10 mouse cellular contexts compared by ENCODE assay signal in the genomic region with DNA sequence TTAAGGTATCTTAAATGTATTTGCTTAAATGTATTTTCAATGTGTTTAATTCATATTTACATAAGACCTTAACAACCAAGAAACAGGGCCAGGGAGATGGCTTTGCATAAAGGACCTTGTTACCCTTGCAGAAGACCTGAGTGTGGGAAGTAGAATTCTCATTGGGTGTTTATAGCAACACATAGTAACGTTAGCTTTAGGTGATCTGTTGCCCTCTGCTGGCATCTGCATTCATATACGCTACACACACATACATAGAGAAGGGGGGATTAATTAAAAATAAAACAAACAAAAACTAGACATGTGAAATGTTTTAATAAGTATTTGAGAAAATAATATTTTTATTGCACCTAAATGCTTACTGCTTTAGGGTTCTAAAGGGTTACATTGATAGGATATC.
DNase-seq lines count a peak whose midpoint lies in the region; ATAC-seq and TF ChIP-seq lines count a peak whose summit lies in the region.
"Had no signal": no experiment of that assay in that cellular context is flagged by ENCODE, and none has a peak within 500 bp of the region (broad histone marks: within the 10 kb centered on the region; RNA-seq: fewer than 3 reads in every experiment).

No protein-coding gene starts in this region.

- no peak for TF ChIP-seq POLR2A in cerebellum, adult 2 months (IDR thresholded peaks at IDR 0.05; ENCODE audit: borderline replicate concordance, insufficient read depth, low read length)

- 49% methylated on average over 2 of the region's 2 CpGs for WGBS in hindbrain, embryonic 12.5 days
- WGBS in hindbrain, embryonic 10.5 days, result 40% methylated on average over 2 of the region's 2 CpGs
- 65% methylated on average over 2 of the region's 2 CpGs for WGBS in cerebellum, adult 2 months
- 37% methylated on average over 2 of the region's 2 CpGs for WGBS in hindbrain, embryonic 14.5 days

- no peaks in the 10 kb centered on the region for H3K9me3 ChIP-seq in hindbrain, embryonic 12.5 days (replicated peaks)
- H3K9me3 ChIP-seq in hindbrain, embryonic 10.5 days, result no peaks in the 10 kb centered on the region
- H3K9me3 ChIP-seq in hindbrain, embryonic 14.5 days (ENCODE audit: control insufficient read depth, low read length), result no peaks in the 10 kb centered on the region

- H3K27ac ChIP-seq in hindbrain, embryonic 12.5 days, result no peak overlapping the region
- no peak overlapping the region for H3K27ac ChIP-seq in hindbrain, embryonic 10.5 days
- H3K27ac ChIP-seq in cerebellum, adult 2 months (ENCODE audit: insufficient read depth, low read length), result no peak overlapping the region
- no peak overlapping the region for H3K27ac ChIP-seq in hindbrain, embryonic 14.5 days

- no peaks in the 10 kb centered on the region for H3K4me1 ChIP-seq in hindbrain, embryonic 12.5 days
- H3K4me1 ChIP-seq in hindbrain, embryonic 10.5 days (replicated peaks), result no peaks in the 10 kb centered on the region
- no peaks in the 10 kb centered on the region for H3K4me1 ChIP-seq in cerebellum, adult 2 months (ENCODE audit: control insufficient read depth, insufficient read depth, low read length)
- H3K4me1 ChIP-seq in hindbrain, embryonic 14.5 days (replicated peaks; ENCODE audit: control insufficient read depth, insufficient read depth, low read length), result no peaks in the 10 kb centered on the region

- 0 out of 2 replicates have a peak, but pooled peaks have one; percentile 21 for TF ChIP-seq CTCF in cerebellum, adult 2 months (IDR thresholded peaks at IDR 0.05; ENCODE audit: borderline replicate concordance, insufficient read depth, low read depth, low read length)

- no peak overlapping the region for H3K9ac ChIP-seq in hindbrain, embryonic 12.5 days
- H3K9ac ChIP-seq in hindbrain, embryonic 14.5 days, result no peak overlapping the region

- H3K4me2 ChIP-seq in hindbrain, embryonic 12.5 days (replicated peaks), result no peak overlapping the region
- H3K4me2 ChIP-seq in hindbrain, embryonic 14.5 days (replicated peaks), result no peak overlapping the region

- peak; percentile 63; the same call in 1 of the 2 replicates for ATAC-seq in hindbrain, embryonic 12.5 days (ENCODE audit: low FRiP score)
- peak; percentile 55; the same call in 1 of the 2 replicates for ATAC-seq in hindbrain, embryonic 14.5 days (ENCODE audit: low FRiP score)

- no peak for DNase-seq in hindbrain, embryonic 10.5 days (ENCODE audit: low spot score)
- DNase-seq in 416B (ENCODE audit: low read depth), result peak; percentile 46
- DNase-seq in cerebellum, adult 2 months, result peak in 1 of 2 experiments; percentile 21
- DNase-seq in hindbrain, embryonic 14.5 days (ENCODE audit: low spot score), result peak; percentile 53
- DNase-seq in T-cell, adult 2 months (ENCODE audit: low spot score), result no peak
- DNase-seq in urinary bladder, postnatal 10 days (ENCODE audit: low spot score), result no peak
- no peak for DNase-seq in adrenal gland, adult 8-10 months
- DNase-seq: gastrocnemius, postnatal 14 days; lung, postnatal 10 days had no signal

- no peaks in the 10 kb centered on the region for H3K27me3 ChIP-seq in hindbrain, embryonic 12.5 days
- no peaks in the 10 kb centered on the region for H3K27me3 ChIP-seq in hindbrain, embryonic 10.5 days (ENCODE audit: insufficient read depth, poor library complexity, severe bottlenecking)
- no peaks in the 10 kb centered on the region for H3K27me3 ChIP-seq in cerebellum, adult 2 months (ENCODE audit: control insufficient read depth, insufficient read depth, low read length)
- no peaks in the 10 kb centered on the region for H3K27me3 ChIP-seq in hindbrain, embryonic 14.5 days (ENCODE audit: control insufficient read depth, insufficient read depth, low read length)

- no peaks in the 10 kb centered on the region for H3K36me3 ChIP-seq in hindbrain, embryonic 12.5 days
- H3K36me3 ChIP-seq in hindbrain, embryonic 10.5 days, result no peaks in the 10 kb centered on the region
- no peaks in the 10 kb centered on the region for H3K36me3 ChIP-seq in hindbrain, embryonic 14.5 days (replicated peaks; ENCODE audit: control insufficient read depth, insufficient read depth)

- no peak overlapping the region for H3K4me3 ChIP-seq in hindbrain, embryonic 12.5 days
- H3K4me3 ChIP-seq in hindbrain, embryonic 10.5 days, result no peak overlapping the region
- H3K4me3 ChIP-seq in cerebellum, adult 2 months (replicated peaks; ENCODE audit: insufficient read depth, low read depth, low read length), result no peak overlapping the region
- no peak overlapping the region for H3K4me3 ChIP-seq in hindbrain, embryonic 14.5 days (replicated peaks; ENCODE audit: low read length)

Comparison
In these comparisons a context has a peak if more than half of its experiments do, and no peak if none do; other contexts are left out.
1. DNase-seq: peak in 416B (single experiment) and hindbrain, embryonic 14.5 days (single experiment); none in hindbrain, embryonic 10.5 days (single experiment), T-cell, adult 2 months (single experiment), urinary bladder, postnatal 10 days (single experiment) and adrenal gland, adult 8-10 months (single experiment).